Mouse (Mus musculus) skeletal muscle tissue, adult 2 months (tissue): ENCODE data around the gene Otop1.

ENCODE experiments used
- DNase-seq: peaks from one replicate; pipeline ENCODE4 v3.0.0-alpha.2; 2012; ENCODE audit warnings: low read depth, low spot score

Otop1 gene

DNA sequence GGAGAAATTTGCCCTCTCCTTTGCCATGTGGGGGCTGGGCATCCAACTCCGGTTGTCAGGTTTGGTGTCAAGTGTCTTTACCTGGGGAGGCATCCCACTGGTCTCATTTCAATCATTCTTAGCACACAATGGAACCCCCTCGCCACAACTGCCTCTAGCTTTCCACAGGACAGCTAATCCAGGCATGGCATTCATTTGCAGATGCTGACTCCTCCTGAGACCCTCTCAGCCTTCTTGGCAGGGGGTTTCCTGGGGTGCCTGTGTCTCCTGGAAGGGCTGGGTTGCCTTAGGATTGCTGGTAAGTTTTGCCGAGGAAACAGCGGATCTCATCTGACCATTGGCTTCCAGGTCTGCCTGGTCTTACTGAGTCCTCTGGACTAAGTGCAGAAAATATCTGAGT lies at the start of gene Otop1:
Otop1 (plus strand) TSS at position 202 of the 400 bp plus-strand sequence.
- no peak for DNase-seq

DNA sequence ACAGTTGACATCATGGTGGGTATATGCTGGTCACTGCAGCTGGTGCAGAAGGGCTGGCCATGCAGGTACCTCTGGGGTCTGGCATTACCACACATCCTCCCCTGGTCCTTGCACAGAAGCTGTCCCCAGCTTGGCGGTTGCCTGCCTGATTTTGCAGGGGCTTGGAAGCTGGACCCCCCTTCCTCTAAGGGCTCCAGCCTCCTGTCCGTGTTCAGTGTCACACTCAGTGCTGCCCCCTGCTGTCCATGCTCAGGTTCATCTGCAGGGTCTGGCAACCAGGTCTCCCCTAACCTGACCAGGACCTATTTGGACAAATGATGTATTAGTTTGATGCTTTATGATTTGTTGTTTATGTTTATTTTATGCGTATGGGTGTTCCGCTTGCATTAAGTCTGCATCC lies 40.4 kb upstream of the Otop1 start:
- DNase-seq, result peak; percentile 14

DNA sequence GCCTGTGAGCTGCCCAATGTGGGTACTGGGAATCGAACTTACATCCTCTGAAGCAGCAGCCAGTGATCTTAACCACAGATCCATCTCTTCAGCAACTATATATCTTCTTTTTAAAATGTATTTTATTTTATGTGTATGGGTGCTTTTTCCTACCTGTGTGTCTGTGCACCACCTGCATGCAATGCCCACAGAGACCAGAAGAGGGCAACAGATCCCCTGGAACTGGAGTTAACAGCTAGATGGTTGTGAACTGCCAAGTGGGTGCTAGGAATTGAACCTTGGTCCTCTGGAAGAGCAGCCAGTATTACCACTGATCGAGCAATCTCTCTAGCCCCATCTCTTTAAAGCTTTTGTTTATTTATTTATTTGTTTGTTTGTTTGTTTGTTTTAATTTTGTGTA lies 39.1 kb upstream of the Otop1 start:
- no peak for DNase-seq

DNA sequence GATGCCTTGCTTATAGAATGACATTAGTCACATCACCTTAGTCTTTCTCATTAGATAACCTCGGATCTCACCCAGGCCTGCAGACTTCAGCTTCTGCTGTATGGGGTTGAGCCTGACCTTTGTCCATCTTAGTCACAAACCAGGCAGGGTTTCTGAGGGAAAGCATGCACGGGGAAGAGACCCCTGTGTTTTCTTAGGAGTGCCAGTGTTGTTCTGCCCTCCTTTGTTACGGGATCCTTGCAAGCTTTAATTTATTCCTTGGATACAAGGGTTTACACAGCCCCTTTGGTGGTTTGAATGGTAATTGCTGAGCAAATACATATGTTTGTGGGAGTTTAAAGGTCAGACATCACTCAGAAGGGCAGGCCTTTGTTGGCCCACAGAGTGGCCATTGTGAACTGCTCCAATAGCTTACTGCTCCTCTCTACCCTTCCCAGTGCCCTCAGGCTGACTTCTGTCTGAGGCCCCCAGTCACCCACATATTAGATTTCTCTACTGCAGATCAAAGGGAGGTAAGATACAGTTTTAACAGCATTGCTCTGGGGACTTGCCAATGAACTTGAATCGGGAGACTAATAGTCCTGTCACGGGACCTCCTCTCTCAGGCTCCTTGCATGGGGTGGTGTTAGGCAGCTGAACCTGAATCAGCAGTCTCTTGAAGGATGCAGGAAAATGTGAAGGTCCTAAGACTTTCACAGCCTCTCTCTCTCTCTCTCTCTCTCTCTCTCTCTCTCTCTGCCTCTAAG lies 34.9 kb upstream of the Otop1 start:
- no peak for DNase-seq

DNA sequence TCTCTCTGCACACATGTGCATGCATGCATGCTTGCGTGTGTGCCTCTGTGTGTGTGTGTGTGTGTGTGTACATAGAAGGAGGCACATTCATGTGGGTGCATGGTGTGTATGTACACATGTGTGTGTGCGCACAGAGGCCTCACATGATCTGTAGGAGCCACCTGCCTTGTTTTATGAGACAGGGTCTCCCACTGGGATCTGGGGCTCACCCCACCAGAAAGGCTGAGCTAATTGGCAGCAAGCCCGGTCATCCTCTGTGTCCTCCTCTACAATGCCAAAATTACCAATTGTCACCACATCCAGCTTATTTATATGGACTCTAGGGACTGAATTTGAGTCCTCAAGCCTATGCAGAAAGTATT lies 34.3 kb upstream of the Otop1 start:
- no peak for DNase-seq

DNA sequence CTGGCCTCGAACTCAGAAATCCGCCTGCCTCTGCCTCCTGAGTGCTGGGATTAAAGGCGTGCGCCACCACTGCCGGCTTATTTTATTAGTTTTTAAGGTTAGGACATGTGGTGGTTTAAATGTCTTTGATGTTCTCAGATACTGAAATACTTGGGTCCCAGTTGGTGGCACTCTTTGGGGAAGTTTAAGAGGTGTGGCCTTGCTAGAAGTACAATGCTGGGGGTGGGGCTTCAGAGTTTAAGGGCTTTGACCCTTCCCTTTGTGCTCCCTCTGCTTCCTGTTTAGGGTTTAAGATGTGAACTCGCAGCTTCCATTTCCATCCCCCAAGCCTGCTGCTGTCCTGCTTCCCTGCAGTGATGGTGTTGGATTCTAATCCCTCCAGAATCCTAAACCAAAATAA lies 33.8 kb upstream of the Otop1 start:
- DNase-seq, result no peak

DNA sequence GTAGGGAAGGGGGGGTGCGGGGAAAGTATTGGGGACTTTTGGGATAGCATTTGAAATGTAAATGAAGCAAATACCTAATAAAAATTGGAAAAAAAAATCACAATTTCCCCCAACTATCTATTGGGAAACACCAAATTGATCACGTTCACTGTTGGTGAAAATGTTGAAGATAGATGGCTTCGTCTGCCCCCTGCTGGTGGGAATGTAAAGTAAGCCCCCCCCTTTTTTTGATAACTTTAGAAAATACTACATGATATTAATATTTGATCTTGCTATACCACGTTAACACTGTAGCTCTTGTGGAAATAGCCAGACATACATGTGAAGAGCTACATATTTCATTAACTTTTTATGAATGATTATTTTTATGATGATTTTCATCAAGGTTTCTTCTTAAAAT lies 20.6 kb upstream of the Otop1 start:
- DNase-seq, result no peak

DNA sequence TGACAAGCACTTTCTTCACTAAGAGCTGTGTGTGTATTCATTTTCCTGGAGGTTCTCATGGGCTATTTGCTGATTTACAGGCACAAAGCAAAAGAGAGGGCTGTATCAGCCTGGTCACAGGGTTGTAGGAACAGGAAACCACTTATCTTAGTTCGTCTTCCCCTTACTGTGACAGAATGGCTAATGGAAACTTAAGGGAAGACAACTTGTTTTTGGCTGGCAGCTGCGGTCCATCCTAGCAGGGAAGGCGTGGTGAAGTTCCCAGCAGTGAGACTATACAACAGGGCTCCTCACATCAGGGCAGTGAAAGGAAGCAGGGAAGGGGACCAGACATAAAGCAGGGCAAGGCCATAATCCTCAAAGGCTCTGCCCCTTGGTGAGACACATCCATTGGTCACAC lies 20.1 kb upstream of the Otop1 start:
- DNase-seq, result no peak

DNA sequence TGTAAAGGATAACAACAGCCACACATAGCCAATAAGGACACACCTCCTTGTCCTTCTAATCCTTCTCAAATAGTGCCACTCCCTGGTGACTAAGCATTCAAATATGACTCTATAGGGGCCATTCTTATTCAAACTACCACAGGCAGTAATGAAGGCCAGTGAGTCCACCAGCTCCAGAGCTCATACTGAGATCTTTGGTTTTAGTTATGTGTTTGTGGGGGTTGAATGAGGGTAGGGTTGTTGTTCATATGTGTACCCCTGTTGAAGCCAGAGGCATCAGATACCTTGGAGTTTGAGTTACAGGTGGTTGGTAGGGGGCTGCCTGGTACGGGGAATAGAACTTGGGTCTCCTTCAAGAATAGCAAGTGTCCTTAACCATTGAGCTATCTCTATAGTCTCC lies 19.2 kb upstream of the Otop1 start:
- DNase-seq, result no peak

DNA sequence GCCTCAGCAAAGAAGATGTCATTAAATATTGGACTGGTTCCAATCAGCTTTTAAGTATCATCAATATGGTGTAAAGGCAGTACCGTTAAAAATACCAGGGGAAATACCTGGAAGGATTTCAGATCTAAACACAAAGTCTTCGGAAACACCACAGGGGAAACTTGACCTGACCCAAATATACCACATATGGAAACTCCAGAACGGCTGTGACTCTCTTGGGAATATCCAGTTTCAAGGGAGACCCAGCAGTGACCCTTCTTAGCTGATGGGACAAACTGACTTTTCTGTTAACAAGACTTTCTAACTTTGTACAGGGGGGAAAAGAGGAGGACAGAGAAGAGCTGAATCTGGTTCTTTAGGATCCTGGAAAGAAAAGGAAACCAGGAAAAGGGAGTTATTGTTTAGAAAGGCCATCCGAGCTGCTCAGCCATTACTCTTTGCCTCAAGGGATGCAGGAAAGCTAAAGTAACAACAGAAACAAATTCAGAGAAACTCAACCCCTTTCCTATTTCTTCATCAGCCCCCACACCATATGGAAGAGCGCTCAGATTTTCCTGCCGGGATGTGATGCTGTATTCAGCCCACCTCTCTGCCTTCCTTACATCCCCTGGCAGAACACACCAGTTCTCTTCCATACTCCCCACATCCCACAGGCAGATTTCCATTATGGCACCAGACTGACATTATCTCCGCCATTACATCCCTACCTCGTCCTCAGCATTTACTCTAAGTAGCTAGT lies 17.6 kb upstream of the Otop1 start:
- no peak for DNase-seq

DNA sequence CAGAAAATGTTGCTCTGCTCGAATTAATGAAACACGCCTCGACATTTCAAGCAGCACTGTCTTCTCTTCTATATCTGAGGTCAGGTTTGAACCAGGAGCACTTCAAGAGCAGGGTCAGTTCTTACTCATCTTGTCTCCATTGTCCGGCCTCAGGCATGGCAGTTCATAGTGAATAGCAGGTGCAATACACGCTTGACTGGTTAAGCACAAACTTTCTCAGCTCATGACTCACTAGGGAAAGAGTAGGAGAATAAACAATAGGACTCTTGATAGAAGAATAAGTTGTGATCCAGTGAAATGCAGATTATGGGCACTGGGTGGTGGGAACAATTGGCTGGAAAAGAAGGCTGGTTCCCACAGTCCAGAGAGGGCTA lies 17.0 kb upstream of the Otop1 start:
- no peak for DNase-seq

DNA sequence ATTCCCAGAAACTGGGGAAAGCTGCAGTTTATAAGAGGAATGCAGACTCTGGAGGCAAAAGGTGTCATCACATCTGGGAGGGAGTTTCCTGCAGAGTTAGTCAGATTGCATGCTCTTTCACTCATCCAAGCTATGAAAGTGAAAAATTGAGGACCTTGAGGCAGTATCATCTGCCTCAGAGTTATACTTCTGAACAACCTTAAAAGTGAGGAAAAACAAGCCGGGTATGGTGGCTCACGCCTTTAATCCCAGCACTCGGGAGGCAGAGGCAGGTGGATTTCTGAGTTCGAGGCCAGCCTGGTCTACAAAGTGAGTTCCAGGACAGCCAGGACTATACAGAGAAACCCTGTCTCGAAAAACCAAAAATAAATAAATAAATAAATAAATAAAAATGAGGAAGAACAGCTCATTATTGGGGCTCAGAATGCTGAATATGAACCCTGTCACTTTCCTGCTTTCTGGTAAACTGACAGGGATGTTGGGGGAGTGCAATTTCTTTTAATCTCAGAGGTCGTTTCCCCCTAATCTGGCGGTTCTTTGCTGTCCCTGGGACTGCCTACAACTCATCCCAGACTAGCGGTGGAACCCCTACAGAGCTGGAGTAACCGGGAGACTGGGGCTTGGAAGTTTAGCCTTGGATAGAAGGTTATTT lies 16.2 kb upstream of the Otop1 start:
- no peak for DNase-seq

DNA sequence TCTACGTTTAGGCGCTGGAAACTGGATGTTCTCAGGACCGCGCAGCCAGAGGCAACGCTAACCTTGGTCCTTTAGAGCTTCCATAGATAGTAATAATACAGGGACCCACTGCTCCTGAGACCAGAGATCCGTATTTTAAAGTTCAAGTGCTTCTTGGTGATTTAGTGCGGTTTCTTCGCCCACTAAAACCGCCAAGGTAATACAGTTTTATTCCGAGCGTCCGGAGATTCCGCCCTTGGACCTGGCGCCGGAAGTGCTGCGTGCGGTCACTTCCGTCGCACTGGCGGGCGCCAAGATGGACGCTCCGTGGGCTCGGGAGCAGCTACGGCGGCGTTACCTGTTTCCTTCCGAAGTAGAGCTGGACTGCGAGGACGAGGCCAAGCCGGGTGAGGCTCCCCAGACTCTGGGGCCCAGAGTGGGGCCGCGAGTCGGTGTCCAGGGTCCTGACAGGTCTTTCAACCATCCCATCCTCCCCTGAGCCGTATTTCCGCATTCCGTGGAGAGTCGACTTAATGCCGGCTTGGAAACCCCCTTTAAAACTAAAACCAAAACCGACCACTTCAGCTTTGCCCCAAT lies 15.6 kb upstream of the Otop1 start, which contains the start of gene Tmem128:
Tmem128 (plus strand) TSS at position 79 of the 576 bp plus-strand sequence.
- peak; percentile 39 for DNase-seq

DNA sequence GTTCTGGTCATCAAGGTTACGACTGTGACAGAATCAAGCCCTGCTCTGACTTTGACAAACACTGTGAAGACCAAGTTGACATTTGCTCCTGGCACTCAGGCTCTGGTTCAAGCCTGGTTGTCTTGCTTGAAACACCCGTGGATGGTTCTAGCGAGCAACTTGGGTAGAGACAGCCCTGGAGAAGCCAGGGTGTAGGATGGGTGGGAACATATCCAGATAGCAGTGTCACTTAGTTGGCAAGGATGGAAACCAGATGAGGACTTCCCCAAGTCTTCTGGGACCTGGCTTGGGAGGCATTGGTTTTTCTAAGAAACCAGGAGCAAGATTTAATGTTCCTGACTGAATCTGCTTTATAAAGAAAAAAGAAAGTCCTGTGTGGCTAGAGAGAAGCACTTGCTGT lies 4.8 kb upstream of the Otop1 start:
- no peak for DNase-seq

DNA sequence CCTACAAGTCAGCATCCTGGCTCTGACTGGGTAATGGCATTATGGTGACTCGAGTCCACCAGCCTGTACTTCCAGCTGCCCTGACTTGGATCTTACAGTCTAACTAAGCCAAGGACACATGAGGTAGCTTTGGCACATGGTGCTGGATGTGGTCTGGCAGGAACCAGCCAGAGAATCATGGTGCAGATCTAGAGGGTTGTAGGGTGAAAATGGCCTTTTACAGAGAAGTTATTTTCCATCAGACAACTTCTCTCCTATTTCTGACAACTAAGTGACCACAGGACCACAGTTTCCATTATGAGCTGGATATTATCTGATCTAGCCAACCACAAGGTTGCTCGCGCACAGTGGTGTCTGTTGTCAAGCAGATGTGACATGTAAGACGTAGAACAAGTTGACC lies 1.9 kb upstream of the Otop1 start:
- no peak for DNase-seq

DNA sequence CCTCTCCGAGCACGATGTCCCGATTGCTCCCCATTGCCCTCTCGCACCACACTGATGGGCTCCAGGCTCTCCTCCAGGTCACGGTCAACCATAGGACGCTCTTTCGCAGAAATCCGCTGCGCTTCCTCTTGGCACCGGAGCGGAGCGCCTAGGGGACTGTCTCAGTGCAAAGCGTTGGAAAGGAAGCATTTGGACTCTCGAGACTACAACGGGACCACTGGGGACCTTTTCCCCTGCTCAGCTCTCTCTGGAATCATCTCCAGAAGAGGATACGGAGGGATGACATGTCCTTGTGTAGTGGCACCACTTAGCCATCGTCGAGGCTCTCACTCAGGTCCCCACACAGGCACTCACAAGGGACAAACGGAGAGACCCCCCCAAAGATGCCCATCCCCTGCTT lies 679 bp downstream of the Otop1 start:
- DNase-seq, result no peak

DNA sequence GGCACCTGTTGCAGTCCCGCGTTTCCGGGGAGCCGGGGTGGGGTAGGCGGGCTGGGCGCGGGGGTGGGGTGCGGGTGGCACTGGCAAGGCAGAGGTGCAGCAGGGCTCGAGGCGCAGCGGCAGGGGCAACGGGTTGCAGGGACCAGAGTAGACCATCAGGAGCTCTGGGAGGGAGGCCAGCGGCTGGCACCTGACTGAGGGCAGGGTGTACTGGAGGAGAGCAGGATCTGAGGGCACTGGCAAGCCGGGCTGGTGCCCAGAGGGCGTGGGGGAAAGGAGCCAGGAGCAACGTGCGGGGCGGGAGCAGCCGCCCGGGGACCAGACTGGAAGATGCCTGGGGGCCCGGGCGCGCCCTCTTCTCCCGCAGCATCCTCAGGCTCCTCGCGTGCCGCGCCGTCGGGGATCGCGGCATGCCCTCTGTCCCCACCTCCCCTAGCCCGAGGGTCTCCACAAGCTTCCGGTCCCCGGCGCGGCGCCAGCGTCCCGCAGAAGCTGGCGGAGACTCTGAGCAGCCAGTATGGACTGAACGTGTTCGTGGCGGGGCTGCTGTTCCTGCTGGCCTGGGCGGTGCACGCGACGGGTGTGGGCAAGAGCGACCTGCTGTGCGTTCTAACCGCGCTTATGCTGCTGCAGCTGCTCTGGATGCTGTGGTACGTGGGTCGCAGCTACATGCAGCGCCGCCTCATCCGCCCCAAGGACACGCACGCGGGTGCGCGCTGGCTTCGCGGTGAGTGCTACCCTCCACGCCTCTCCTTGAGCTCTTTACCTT lies 1.5 kb downstream of the Otop1 start:
- no peak for DNase-seq

DNA sequence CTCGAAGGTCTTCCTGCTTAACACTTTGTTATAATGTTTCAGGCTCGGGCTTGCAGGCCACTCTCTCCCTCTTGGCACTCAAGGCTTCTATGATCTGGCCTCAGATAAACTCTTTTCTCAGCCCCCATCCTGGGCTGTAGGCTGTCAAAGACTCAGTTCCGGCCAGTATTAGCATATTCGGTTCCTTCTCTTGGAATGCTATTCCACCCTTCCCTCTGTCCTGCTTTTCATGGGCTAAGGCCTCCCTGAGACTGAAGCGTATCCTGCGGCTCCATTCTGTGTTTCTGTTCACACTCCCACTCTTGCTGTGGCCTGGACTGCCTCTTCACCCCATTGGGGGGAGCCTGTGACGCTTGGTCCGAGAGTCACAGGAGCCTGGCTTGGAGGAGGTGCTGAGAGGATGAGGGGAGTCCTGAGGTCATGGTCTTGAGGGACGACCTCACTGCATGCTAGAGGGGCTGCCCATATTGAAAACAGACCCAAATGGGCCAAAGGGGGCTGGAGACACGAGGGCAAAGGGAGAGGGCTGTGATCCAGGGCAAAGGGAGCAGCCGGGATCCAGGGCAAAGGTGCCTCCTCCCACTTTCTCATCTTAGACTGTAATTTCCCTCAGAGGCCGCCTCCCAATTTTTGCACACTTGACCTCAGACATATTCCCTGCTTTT lies 2.3 kb downstream of the Otop1 start:
- DNase-seq, result no peak

DNA sequence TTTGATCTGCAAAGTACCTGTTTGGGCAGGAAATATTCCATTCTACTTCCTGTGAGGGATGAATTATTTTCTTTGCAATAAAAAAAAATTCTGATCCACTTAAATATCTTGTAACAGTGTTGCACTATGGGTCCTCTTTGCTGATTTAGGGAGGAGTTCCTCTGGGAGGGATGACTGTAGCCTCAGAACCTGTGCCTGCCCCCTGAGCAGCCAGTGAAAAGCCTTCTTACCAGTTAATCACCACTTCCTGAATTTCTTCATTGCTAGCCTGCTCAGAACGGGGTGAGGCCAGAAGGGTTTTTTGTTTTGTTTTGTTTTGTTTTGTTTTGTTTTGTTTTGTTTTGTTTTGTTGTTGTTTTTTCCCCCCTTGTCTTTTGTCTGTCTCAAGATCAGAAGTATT lies 4.3 kb downstream of the Otop1 start:
- no peak for DNase-seq

DNA sequence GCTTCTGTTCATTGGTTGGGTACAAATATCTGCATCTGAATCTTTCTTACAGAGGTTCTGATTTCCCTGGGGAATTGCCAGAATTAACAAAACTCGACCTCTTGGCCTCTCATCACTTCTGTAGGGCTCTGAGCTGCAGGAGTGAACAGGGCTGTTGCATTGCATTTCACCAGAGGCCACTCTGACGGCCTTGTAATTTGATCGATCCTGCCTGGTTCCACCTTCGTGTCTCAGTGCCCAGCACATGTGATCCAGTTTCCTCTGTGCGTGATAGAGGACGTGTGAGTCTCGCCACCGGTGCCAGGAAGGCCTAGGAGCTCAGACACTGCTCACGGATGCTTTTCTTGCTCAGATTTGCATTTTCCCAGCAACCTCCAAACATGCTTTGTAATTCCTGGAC lies 10.0 kb downstream of the Otop1 start:
- no peak for DNase-seq

DNA sequence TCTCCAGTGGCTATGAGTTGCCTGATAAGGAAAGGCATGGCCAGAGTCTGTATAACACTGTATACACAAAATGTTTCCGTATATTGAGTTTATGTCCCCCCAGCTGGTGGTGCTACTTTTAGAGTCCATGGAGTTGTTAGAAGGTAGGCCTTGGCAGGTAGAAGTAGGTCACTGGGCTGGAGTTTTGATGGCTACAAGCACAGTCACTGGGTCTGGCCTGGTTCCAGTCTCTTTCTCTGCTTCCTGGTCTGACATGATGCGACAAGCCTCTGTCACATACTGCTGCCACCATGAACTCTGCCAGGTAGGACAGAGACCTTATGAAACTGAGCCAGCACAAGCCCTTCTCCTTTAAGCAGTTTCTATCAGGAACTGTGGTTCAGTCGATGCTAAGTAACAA lies 12.7 kb downstream of the Otop1 start:
- DNase-seq, result no peak
